Mouse (Mus musculus): Measurements from ENCODE around the gene Antxr1. TPM values are rescaled to one million over a fixed set of nuclear protein-coding genes. Genes with fewer than 3 reads are reported as not detected.

The Antxr1 gene
- polyA plus RNA-seq, 1 experiment from 2014 or later, result 7.7 TPM

- ATAC-seq (ENCODE audit: low FRiP score, low TSS enrichment), result no peak
Measured at GRCm38 (mm10) chr6:87203467-87203866, 132.2 kb downstream of the Antxr1 start.

GRCm38 (mm10) chr6:87203065-87203464 lies 132.6 kb downstream of the Antxr1 start:
- Histone ChIP-seq H3K27ac (ENCODE audit: low read depth, low read length) (no peak overlapping the region), H3K36me3 (ENCODE audit: control insufficient read depth, insufficient read depth, low read length) (no peaks in the 10 kb centered on the region), H3K9me3 (ENCODE audit: control insufficient read depth, low read length) (no peaks in the 10 kb centered on the region), H3K9ac (ENCODE audit: low read depth, low read length) (no peak overlapping the region), H3K4me3 (ENCODE audit: low read length) (no peak overlapping the region), H3K4me1 (ENCODE audit: control insufficient read depth, insufficient read depth, low read length) (peaks cover 6% of the 10 kb centered on the region; the same call in 1 of the 2 replicates), H3K27me3 (ENCODE audit: control insufficient read depth, insufficient read depth, low read length) (no peaks in the 10 kb centered on the region), H3K4me2 (replicated peaks; ENCODE audit: low read depth, low read length) (no peak overlapping the region)
- WGBS, result 81% methylated on average over 2 of the region's 2 CpGs
- no peak for ATAC-seq (ENCODE audit: low FRiP score, low TSS enrichment)

More at GRCm38 (mm10) chr6:87203467-87203866, 132.2 kb downstream of the Antxr1 start:
- Histone ChIP-seq H3K27ac (ENCODE audit: low read depth, low read length) (no peak overlapping the region), H3K9me3 (ENCODE audit: control insufficient read depth, low read length) (no peaks in the 10 kb centered on the region), H3K27me3 (ENCODE audit: control insufficient read depth, insufficient read depth, low read length) (no peaks in the 10 kb centered on the region), H3K9ac (ENCODE audit: low read depth, low read length) (no peak overlapping the region), H3K4me2 (replicated peaks; ENCODE audit: low read depth, low read length) (no peak overlapping the region), H3K4me1 (ENCODE audit: control insufficient read depth, insufficient read depth, low read length) (peaks cover 6% of the 10 kb centered on the region; the same call in 1 of the 2 replicates), H3K36me3 (ENCODE audit: control insufficient read depth, insufficient read depth, low read length) (no peaks in the 10 kb centered on the region), H3K4me3 (ENCODE audit: low read length) (no peak overlapping the region)
- WGBS, result 87% methylated on average over 4 of the region's 4 CpGs

DNA sequence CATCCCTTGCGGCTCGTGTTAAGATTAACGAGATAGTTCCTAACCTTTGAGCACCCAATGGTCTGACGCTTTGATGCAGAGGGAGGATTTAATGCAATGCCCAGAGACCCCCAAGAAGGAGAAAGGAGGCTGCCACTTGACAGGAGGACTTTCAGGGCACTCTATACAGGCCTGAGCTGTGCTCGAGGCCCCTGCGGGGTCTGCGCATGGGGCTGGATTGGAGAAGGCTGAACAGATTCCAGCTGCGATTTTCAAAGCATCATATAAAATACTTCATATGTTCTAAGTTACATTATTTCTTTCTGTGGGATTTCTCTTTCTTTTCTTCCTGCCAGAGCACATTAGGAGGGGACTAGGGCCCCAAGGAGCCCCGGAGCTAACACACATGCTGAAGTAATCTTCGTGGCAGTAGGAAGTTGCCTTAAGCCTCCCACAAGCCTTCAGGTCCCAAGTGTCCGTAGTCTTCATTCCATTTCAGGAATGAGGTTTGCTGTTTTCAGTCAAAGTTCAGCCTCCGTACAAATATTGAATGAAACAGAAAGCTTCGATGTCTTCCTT lies 133.5 kb downstream of the Antxr1 start:
- Histone ChIP-seq H3K9ac (ENCODE audit: low read depth, low read length) (no peak overlapping the region), H3K36me3 (ENCODE audit: control insufficient read depth, insufficient read depth, low read length) (no peaks in the 10 kb centered on the region), H3K27me3 (ENCODE audit: control insufficient read depth, insufficient read depth, low read length) (no peaks in the 10 kb centered on the region), H3K9me3 (ENCODE audit: control insufficient read depth, low read length) (no peaks in the 10 kb centered on the region), H3K4me3 (ENCODE audit: low read length) (no peak overlapping the region), H3K27ac (ENCODE audit: low read depth, low read length) (no peak overlapping the region), H3K4me1 (ENCODE audit: control insufficient read depth, insufficient read depth, low read length) (0 out of 2 replicates have a peak, but pooled peaks cover under 1% of the 10 kb centered on the region), H3K4me2 (replicated peaks; ENCODE audit: low read depth, low read length) (no peak overlapping the region)
- no peak for ATAC-seq (ENCODE audit: low FRiP score, low TSS enrichment)
- 75% methylated on average over 13 of the region's 13 CpGs for WGBS

DNA sequence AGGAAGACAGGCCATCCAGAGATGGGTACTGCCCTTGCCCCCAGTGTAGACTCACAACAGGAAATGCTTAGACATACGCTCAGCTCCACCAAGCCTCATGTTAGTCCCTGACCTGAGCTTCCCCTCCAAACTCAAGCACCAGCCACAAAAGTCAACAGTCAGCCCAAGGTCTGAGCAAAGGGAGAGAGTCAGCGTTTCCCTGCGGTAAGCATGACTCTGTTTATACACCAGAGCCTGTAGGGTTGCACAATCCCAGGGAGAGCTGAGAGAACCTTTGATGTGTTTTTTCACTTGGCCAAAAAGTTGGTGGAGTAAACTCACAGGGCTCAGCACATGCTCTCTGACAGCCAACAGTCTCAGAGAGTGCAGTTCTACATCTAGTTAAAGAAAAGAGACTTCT lies 145.9 kb downstream of the Antxr1 start:
- Histone ChIP-seq H3K9ac (ENCODE audit: low read depth, low read length) (no peak overlapping the region), H3K27me3 (ENCODE audit: control insufficient read depth, insufficient read depth, low read length) (no peaks in the 10 kb centered on the region), H3K4me1 (ENCODE audit: control insufficient read depth, insufficient read depth, low read length) (peaks cover 6% of the 10 kb centered on the region; the same call in 1 of the 2 replicates), H3K27ac (ENCODE audit: low read depth, low read length) (no peak overlapping the region), H3K9me3 (ENCODE audit: control insufficient read depth, low read length) (peaks cover 2% of the 10 kb centered on the region; the same call in 1 of the 2 replicates), H3K4me3 (ENCODE audit: low read length) (no peak overlapping the region), H3K4me2 (replicated peaks; ENCODE audit: low read depth, low read length) (no peak overlapping the region), H3K36me3 (ENCODE audit: control insufficient read depth, insufficient read depth, low read length) (no peaks in the 10 kb centered on the region)
- no peak; the same call in 1 of the 2 replicates for ATAC-seq (ENCODE audit: low FRiP score, low TSS enrichment)
- WGBS, result 60% methylated on average over 3 of the region's 3 CpGs

DNA sequence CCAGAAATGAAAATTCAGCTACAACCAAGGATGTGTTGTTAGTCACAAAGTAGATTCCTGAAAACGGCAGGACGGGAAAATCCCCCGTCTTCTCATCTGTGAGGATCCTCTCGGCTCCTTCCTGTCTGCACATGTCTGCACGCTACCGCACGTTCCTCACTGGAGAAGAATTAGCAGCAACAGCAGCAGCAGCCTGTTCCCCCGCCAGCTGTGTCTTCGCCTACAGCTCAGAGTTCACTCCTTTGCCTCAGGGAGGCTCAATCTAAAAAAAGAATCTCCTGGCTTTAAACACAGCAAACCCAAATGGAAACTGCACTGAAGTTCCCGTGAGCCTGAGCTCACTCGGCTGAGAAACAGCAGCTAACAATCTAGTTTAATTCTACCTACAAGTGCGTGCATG lies 148.6 kb downstream of the Antxr1 start:
- no peak overlapping the region for H3K9ac ChIP-seq (ENCODE audit: low read depth, low read length)
- no peak overlapping the region for H3K4me2 ChIP-seq (replicated peaks; ENCODE audit: low read depth, low read length)
- WGBS, result 60% methylated on average over 12 of the region's 12 CpGs
- H3K4me1 ChIP-seq (ENCODE audit: control insufficient read depth, insufficient read depth, low read length), result peaks cover 6% of the 10 kb centered on the region; the same call in 1 of the 2 replicates
- H3K4me3 ChIP-seq (ENCODE audit: low read length), result no peak overlapping the region
- H3K9me3 ChIP-seq (ENCODE audit: control insufficient read depth, low read length), result no peaks in the 10 kb centered on the region
- H3K27me3 ChIP-seq (ENCODE audit: control insufficient read depth, insufficient read depth, low read length), result no peaks in the 10 kb centered on the region
- H3K36me3 ChIP-seq (ENCODE audit: control insufficient read depth, insufficient read depth, low read length), result no peaks in the 10 kb centered on the region
- no peak for ATAC-seq (ENCODE audit: low FRiP score, low TSS enrichment)
- H3K27ac ChIP-seq (ENCODE audit: low read depth, low read length), result no peak overlapping the region; the same call in 1 of the 2 replicates

- Histone ChIP-seq H3K4me1 (ENCODE audit: control insufficient read depth, insufficient read depth, low read length) (no peaks in the 10 kb centered on the region), H3K9me3 (ENCODE audit: control insufficient read depth, low read length) (no peaks in the 10 kb centered on the region), H3K9ac (ENCODE audit: low read depth, low read length) (no peak overlapping the region), H3K4me2 (replicated peaks; ENCODE audit: low read depth, low read length) (no peak overlapping the region), H3K27ac (ENCODE audit: low read depth, low read length) (no peak overlapping the region), H3K4me3 (ENCODE audit: low read length) (no peak overlapping the region), H3K36me3 (ENCODE audit: control insufficient read depth, insufficient read depth, low read length) (no peaks in the 10 kb centered on the region; the same call in 1 of the 2 replicates), H3K27me3 (ENCODE audit: control insufficient read depth, insufficient read depth, low read length) (no peaks in the 10 kb centered on the region)
- no peak for ATAC-seq (ENCODE audit: low FRiP score, low TSS enrichment)
- 92% methylated on average over 3 of the region's 3 CpGs for WGBS
Measured at GRCm38 (mm10) chr6:87184418-87184817, 151.2 kb downstream of the Antxr1 start.

- ATAC-seq (ENCODE audit: low FRiP score, low TSS enrichment), result no peak
- H3K27ac ChIP-seq (ENCODE audit: low read depth, low read length), result no peak overlapping the region
- H3K27me3 ChIP-seq (ENCODE audit: control insufficient read depth, insufficient read depth, low read length), result no peaks in the 10 kb centered on the region
- H3K36me3 ChIP-seq (ENCODE audit: control insufficient read depth, insufficient read depth, low read length), result no peaks in the 10 kb centered on the region; the same call in 1 of the 2 replicates
- H3K4me1 ChIP-seq (ENCODE audit: control insufficient read depth, insufficient read depth, low read length), result no peaks in the 10 kb centered on the region
- H3K4me3 ChIP-seq (ENCODE audit: low read length), result no peak overlapping the region
- WGBS, result 83% methylated on average over 11 of the region's 11 CpGs
- H3K9me3 ChIP-seq (ENCODE audit: control insufficient read depth, low read length), result no peaks in the 10 kb centered on the region
- H3K9ac ChIP-seq (ENCODE audit: low read depth, low read length), result no peak overlapping the region
- H3K4me2 ChIP-seq (replicated peaks; ENCODE audit: low read depth, low read length), result no peak overlapping the region
Measured at GRCm38 (mm10) chr6:87183981-87184380, 151.6 kb downstream of the Antxr1 start.

- no peak overlapping the region for H3K27ac ChIP-seq (ENCODE audit: low read depth, low read length)
- H3K4me2 ChIP-seq (replicated peaks; ENCODE audit: low read depth, low read length), result no peak overlapping the region
- ATAC-seq (ENCODE audit: low FRiP score, low TSS enrichment), result no peak
- H3K4me3 ChIP-seq (ENCODE audit: low read length), result no peak overlapping the region
- H3K36me3 ChIP-seq (ENCODE audit: control insufficient read depth, insufficient read depth, low read length), result peaks cover 5% of the 10 kb centered on the region; the same call in 1 of the 2 replicates
- H3K9ac ChIP-seq (ENCODE audit: low read depth, low read length), result no peak overlapping the region
- H3K9me3 ChIP-seq (ENCODE audit: control insufficient read depth, low read length), result no peaks in the 10 kb centered on the region
- no peaks in the 10 kb centered on the region for H3K27me3 ChIP-seq (ENCODE audit: control insufficient read depth, insufficient read depth, low read length)
- H3K4me1 ChIP-seq (ENCODE audit: control insufficient read depth, insufficient read depth, low read length), result no peaks in the 10 kb centered on the region
- WGBS, result 71% methylated on average over 8 of the region's 8 CpGs
Measured at GRCm38 (mm10) chr6:87183159-87183558, 152.5 kb downstream of the Antxr1 start.

GRCm38 (mm10) chr6:87182736-87183135 lies 152.9 kb downstream of the Antxr1 start:
- WGBS, result 70% methylated on average over 6 of the region's 6 CpGs
- no peaks in the 10 kb centered on the region for H3K4me1 ChIP-seq (ENCODE audit: control insufficient read depth, insufficient read depth, low read length)
- no peak overlapping the region for H3K27ac ChIP-seq (ENCODE audit: low read depth, low read length)
- no peak overlapping the region for H3K9ac ChIP-seq (ENCODE audit: low read depth, low read length)
- no peak overlapping the region for H3K4me3 ChIP-seq (ENCODE audit: low read length)
- no peak for ATAC-seq (ENCODE audit: low FRiP score, low TSS enrichment)
- no peaks in the 10 kb centered on the region for H3K9me3 ChIP-seq (ENCODE audit: control insufficient read depth, low read length)
- H3K4me2 ChIP-seq (replicated peaks; ENCODE audit: low read depth, low read length), result no peak overlapping the region
- H3K27me3 ChIP-seq (ENCODE audit: control insufficient read depth, insufficient read depth, low read length), result no peaks in the 10 kb centered on the region
- H3K36me3 ChIP-seq (ENCODE audit: control insufficient read depth, insufficient read depth, low read length), result peaks cover 5% of the 10 kb centered on the region; the same call in 1 of the 2 replicates
